Mouse (Mus musculus): ENCODE measurements around the gene Gpx8.

GRCm38 (mm10) chr13:113044876-113045275, 1.3 kb downstream of the Gpx8 start:
- TF ChIP-seq POLR2A (IDR thresholded peaks at IDR 0.05; ENCODE audit: extremely low read depth, insufficient read depth, low read length): no peak
- no peak for TF ChIP-seq CTCF (IDR thresholded peaks at IDR 0.05; ENCODE audit: extremely low read depth, insufficient read depth, low read length)
